Mouse (Mus musculus): ENCODE results near the gene Wdcp.

Gene Wdcp

DNA sequence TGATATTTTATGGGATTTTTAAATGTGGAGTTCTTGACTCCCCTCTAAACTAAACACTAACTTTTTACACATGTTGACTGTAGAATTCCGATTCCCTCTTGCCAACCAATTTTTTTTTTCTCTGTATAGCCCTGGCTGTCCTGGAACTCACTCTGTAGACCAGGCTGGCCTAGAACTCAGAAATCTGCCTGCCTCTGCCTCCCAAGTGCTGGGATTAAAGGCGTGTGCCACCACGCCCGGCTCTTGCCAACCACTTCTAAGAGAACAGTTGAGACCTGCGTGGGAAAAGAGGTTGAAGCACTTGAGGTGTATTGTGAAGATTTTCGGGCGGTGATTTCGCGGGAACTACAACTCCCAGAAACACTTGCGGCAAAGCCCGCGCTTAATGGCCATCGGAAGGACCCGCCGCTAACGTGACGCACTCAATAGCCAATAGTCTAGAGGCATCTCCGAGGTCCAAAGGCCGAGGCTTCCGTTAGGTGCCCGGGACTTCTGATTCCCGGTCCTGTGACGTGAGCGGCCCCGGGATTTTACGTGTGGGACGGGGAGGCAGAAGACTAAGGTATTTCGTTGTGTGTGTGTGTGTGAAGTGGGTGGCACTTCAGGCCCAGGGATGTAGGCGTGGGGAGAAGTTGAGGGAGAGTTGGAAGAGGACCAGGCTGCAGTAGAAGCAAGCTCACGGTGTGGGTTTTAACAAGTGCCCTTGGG lies at the start of gene Wdcp:
Wdcp (plus strand) TSS at position 414 of the 708 bp plus-strand sequence.
- DNase-seq, result peak; percentile 99

DNA sequence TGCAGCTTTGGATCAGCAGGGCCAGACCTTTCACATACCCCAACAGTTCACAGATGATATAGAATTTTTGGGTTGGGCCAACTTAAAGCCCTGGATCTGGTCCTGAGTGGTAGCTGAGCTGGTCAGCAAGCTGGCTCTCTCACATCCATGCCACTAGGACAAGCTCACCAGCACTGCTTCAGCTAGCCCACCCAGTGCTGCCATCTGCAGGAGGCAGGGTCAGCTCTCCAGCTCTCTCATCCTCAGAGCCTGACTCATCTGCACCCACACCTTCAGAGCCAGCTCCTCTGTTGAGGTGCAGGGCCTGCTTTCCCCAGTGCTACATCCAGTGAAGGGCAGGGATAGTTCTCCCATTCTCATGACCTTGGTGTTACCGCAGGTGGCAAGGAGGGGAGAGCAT lies 49.4 kb upstream of the Wdcp start:
- peak; percentile 72 for DNase-seq

DNA sequence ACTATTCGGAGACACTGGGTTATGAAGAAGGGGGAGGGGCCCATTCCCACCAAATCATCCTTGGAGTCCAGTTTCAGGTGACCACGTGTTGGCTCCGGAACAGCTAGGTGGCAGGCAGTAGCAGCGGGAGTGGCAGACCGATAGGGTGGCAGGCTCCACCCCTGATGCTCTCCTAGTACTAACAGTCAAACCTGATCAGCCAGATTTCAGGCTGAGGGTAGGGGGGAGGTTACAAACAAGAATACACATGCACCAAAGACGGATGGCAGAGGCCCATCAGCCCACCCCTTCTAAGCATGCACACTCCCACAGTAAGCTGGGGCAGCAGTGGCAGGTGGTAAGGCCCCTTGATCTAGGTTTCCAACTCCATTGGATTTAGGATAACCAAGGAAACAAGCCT lies 45.6 kb upstream of the Wdcp start:
- DNase-seq, result peak; percentile 83

DNA sequence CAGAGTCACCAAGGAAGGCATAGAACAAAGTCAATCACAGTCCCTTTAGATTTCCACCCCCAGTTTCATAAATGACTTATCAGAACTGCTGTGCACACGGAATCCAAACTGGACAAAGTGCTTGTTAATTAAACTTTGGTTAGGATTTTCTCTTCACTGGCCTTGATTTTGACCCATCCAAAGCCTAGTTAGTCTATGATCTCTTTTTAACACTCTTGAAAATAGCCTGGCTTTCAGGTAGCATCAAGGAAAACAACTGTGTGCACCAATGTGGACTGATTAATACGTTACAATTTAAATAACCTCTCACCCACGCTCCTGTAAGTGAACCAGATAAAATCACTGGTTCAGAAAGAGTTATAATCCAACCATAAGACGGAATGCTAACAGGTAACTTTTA lies 32.1 kb upstream of the Wdcp start:
- no peak for DNase-seq

DNA sequence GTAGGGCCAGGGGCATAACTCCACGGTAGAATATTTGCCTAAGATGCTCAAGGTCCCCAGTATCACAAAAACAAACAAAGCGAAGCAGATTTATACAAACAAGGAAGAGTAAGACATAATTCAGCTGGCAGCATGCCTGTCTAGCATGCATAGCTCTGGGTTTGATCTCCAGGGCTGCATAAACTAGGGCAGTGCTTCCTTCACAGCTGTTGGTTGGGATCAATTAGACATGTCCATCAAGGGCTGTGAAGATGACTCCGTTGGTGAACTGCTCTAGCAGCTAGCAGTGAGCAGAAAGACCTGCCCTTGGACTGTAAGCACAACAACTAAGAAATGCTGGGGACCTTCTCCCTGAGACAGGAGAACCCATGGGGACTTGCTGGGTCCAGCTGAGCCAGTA lies 31.4 kb upstream of the Wdcp start:
- DNase-seq, result no peak

DNA sequence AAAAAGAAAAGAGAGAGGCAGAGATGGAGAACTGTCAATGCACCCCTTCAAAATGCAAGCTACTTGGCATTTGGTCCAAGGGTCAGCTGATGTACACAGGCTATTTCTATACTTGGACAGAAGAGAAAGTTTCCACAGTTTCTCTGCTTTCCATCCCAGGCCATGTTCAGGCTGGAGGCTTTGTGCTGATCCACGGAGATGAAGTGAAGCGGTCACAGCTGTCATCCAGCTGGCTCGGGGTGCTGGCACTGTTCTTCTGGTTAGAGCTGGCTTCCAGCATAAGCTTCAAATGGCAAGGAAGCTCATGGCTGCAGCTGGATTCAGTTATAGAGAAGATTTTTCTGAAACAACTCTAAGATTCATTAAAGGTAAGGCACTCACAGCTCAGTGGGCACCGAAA lies 29.5 kb upstream of the Wdcp start:
- peak; percentile 83 for DNase-seq

DNA sequence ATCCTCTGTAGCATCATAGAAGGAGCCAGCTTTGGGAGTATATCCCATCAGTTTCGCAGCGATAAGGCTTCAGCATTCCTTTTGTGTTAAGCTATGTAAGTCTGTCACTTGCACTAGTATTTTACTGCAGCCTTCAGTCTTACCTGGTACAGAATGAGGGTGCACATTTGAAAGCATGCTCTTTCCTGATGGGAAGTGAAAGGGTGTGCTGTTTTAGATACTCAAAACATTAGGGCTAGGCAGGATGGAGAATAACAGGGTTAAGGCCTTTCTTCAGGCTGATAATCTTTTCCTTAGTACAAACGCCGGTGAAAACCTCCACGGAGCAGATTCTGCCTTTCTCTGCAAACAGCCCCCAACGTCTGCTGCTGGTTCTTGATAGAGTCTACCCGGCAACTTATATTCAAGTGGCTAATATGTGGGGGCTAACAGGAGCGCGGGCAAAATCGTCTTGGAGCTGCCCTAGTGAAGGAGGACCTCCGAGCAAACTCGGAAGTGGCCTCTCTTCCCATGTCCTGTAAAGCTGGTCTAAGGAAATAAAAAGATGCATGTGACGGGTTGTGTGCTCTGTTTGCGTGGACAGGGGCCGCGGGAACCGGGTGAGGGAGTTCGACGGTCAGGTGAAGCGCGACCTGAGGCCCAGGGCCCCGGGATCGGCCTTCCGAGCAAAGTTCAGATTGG lies 26.3 kb upstream of the Wdcp start:
- peak; percentile 82 for DNase-seq

DNA sequence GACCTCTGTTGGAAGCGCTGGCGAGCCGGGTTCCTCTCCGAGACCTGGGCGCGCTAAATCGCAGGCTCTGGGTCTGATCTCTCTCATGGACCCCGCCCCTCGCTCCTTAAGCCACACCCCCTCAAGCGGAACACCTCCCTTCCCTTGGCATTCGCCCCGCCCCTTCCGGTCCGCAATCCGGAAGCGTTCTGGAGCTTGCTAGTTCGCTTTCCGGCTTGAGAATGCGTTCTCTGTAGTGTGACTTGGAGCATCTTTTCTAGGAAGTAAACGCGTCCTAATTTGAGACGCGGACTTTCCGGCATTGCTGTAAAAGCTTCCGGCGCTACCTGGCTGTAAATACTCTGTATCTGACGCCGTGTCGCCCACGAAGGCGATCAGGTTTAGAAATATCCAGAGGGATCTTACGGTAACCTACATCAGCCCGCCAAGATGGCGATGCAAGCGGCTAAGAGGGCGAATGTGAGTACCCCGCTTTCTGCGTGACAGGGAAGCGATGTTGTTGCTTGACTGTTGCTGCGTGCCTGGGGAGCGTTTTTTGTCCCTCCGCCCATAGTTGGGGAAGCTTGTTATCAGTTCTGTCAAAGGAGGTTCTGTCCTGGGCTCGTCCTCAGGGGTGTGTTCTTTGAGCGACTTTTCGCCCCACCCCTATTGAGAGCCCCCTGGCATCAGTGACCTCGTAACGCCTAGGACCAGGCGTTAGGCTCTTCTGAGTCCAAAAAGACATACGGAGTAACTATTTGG lies 25.6 kb upstream of the Wdcp start, which contains the start of gene Sf3b6:
Sf3b6 (plus strand) TSS at position 184 of the 741 bp plus-strand sequence.
- peak; percentile 100 for DNase-seq

DNA sequence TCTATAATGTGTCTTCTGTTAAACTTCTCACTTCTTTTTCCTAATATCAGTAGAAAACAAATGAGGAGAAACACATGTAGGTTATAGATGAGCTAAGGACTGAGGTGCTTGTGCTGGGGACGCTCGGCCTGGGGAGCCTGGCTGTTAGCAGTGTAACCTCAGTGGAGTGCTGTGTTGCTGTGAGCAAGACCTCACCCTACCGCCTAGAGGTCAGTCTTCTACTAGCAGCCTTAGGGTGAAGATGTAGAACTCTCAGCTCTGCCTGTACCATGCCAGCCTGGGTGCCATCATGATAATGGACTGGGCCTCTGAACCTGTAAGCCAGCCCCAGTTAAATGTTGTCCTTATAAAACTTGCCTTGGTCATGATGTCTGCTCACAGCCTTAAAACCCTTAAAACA lies 15.8 kb upstream of the Wdcp start:
- DNase-seq, result no peak

DNA sequence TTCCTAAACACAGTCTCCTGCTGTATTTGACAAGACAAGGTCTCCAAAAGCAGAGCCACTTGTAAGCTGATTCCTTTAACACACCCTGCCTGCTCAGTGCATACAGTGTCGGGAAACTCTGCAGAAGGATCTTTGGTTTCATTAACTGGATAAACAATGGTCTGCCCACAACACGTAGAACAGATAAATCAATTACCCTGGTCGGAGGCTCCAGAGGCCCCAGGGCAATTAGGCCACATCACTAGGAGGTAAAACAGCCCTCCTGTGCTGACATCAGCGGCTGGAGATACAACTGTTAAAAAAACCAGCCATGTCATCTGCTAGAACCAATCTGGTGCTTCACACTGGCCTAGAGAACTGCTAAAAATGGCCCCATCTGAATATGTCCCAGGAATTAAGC lies 6.1 kb upstream of the Wdcp start:
- no peak for DNase-seq

DNA sequence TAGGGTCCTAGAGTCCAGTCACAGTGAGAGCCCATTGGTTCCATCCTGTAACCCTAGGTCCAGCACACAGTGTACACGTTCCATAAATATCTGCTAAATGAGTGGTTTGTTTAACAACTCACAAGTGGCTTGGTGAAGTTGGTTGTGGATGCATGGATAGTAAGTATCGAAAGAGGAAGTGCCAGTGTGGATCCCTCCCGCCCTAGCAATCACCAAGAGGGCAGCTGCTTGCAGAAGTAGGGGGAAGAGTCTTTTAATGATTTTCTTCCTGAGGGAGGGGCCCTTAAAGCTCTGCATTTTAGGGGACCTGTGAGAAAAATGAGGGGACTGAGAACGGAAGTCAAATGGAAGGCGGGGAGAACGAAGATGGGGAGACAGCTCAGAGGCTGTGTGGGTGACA lies 3.1 kb upstream of the Wdcp start:
- peak; percentile 91 for DNase-seq

DNA sequence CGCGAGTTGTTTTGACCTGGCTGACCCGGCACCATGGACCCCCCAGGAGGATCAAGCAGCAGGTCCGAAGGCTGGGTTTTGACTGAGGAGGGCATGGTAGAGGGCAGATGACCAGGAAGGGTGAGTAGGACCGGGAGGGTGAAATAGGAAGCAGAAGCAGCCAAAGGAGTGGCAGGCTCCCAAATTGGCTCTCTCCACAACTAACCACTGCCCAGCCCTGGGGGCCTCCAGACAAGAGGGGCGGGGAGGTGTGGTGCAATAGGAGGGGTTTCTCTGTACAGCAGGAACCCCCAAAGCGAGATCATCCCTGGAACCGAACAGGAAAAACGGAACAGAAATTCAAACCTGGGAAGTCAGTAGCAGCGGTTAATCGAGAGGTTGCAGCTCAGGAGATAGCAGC lies 2.4 kb upstream of the Wdcp start:
- DNase-seq, result peak; percentile 95

DNA sequence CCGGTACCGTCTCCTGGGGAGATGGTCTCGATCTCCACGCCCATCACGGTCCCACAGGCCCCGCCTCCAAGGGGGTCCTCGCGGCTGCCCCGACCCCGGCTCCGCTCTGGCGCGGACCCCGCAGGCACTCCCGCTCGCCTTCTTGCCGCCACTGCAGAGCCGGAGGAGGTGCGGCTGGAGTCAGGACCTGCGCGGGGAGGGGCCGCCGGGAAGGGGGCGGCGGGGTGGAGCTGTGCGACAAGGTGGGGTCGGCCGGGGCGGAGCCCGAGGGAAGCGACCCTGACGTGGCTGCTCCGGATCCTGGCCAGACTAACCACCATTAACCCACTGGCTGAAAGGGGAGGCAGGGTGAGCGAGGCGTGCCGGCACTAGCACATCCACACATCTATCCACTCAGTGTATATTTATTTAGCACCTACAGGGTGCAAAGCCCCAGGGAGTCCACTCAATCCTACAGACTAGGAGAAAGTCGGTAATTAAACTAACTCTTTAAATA lies 1.7 kb upstream of the Wdcp start, which contains the start of gene Fkbp1b:
Fkbp1b (minus strand) TSS at position 200 of the 496 bp plus-strand sequence.
- peak; percentile 96 for DNase-seq

DNA sequence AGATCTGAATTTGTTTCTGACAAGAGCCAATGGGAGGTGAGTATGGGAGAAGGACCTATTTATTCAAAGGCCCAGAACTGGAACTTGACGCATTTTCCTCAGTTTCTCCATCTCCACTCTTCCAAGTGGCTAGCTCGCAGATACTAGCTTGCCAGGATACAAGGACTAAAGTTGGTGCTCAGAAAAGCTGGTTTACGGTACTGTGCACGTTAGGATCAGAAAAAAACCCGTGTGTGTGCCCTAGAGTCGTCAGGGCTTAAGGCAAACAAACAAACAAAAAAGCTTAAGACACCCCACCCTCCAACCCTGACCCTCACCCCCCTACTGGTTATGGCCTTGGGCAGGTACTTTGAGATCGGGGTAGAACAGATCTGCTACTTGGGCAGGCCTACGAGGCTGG lies 647 bp upstream of the Wdcp start:
- DNase-seq, result no peak

DNA sequence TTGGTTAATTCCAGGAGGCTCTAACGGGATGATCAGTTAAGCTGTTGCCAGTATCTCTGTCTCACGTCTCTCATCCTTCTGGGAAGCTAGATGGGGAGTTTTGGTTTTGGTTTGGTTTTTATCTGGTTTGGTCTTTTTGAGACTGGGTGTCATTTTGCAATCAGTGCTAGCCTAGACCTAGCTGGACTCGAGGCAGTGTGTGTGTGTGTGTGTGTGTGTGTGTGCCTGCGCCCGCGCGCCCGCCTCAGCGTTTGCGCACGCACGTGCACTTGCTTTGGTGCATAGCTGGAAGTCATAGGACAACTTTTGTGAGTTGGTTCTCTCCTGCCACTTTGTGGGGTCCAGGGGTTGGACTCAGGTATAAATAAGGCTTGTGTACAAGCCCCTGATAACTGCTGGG lies 638 bp downstream of the Wdcp start:
- DNase-seq, result no peak

DNA sequence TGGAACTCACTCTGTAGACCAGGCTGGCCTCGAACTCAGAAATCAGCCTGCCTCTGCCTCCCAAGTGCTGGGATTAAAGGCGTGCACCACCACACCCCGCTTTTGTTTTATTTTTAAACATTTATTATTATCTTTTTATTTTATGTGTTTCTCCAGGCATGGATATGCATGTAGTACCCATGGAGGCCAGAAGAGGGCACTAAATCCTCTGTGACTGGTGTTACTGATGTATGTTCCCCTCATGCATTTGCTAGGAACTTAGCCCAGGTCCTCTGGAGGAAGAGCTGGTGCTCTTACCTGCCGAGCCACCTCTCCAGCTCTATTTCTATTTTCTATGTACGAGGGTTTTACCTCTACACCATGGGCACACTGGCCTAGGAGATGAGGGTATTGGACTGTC lies 13.1 kb downstream of the Wdcp start:
- DNase-seq, result no peak

DNA sequence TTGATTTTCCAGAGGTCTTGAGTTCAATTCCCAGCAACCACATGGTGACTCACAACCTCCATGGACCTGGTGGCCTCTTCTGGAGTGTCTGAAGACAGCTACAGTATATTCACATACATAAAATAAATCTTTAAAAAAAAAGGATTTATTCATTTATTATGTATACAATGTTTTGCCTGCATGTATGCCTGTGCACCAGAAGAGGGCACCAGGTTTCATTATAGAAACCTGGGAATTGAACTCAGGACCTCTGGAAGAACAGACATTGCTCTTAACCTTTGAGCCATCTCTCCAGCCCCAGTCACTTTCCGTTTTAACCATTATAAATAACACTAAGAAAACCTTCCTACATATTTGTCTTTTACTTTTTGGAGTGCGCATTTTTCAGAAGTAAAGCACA lies 13.7 kb downstream of the Wdcp start:
- no peak for DNase-seq

DNA sequence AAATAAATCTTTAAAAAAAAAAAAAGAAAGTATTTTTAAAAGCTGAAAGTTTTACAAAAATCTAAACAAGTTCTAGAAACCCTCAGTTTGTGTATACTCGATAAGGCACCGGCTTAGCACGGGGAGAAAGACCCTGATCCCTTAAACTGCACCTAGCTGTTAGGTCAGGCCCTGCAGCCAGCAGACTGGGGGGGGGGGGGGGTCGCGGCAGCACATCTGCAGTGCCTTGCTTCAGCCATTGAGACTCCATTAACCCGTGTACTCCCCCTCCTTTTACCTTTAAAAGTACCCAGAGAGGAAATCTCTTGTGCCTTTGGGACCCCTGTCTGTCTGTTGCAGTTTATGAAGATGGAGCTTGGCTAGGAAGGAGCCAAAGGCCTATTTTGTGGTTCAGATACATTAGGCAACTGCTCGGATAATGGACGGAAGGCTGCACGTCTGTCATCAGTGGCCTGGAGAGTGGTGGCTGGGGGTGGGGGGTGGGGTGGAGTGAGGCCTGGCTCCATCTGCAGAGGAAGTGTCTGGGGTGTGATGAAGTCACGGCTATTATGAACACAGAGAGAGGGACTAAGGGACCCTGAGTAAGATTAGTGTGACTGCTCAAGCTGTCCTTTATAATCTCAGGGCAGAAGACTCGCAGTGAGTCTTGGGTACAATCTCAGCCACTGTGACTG lies 16.3 kb downstream of the Wdcp start:
- DNase-seq, result no peak

DNA sequence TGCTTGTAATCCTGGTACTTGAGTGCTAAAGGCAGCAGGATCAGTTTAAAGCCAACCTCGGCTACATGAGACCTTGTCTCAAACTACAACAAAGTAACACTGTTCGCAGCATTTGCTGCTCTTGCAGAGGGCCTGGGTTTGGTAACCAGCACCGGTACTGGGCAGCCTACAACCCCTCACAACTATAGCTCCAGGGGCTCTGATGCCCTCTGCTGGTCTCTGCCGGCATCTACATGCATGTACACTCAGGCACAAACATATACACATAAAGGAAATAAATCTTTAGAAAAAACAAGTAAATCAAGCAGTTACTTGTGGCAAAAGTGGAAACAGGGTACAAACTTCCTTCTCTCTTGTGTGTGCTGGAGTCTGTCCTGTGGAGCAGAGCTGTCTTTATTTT lies 19.6 kb downstream of the Wdcp start:
- no peak for DNase-seq

DNA sequence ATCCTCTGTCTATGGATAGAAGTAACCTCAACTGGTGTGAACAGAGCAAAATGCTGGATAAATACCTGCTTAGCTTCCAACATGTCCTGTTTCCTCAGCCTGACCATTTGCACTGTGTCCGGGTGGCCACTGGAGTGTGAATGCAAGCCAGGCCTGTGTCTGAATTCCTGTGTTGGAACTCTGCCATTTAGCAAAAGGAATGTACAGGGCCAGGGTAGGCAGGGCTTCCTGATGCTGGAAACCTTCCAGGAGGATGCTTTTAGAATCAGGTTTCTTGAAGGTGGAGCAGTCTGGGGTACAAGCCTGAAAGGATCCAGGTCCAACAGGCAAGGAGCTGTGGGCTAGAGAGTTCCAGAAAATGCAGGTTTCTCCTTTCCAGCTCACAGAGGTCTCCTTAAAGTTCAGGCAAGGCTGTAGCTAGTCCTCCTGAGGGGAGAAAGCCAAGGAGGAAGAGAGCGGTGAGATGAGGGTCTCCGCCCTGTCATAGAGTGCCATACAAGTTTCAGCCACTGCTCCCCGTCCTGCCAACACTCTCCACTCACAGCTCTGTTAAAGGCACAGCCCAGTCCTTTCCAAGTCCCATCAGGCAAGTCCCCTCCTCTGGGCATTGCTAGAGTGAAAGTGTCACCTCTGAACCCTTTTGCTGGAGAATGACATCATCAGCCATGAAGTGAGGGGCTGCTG lies 20.7 kb downstream of the Wdcp start:
- peak; percentile 93 for DNase-seq

DNA sequence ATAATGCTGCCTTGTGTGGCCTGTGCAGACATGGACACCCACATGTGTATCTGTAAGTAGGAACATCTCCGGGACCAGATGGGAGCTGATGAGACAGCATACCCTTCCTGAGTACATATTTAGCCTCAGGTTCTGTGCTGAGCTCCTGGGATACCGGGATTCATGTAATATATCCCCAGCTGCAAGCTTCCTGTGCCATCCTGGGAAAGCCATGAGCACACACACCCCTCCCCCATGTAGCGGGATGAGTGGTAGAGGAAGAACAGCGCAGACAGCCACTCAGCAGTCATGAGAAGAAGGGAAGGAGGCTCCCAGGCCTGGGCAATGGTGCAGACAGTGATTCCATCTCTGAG lies 21.2 kb downstream of the Wdcp start:
- DNase-seq, result no peak

DNA sequence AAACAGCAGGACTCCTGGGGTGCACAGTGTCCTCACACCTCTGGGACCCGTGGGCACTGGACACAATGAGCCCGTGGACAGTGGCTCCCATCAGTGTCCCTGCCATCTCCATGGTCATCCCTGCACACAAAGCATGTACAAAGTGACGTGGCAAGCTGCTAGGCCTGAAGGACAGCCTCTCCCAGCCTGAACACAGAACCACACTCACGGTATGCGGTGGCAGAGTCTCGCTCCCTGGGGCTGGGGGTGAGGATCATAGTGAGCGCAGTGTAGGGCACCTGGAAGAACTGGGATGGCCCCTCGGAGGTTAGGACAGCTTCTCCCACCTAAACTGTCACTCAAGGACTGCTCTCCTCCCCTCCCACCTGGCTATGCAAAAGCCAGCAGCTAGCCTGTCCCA lies 25.8 kb downstream of the Wdcp start:
- peak; percentile 79 for DNase-seq

DNA sequence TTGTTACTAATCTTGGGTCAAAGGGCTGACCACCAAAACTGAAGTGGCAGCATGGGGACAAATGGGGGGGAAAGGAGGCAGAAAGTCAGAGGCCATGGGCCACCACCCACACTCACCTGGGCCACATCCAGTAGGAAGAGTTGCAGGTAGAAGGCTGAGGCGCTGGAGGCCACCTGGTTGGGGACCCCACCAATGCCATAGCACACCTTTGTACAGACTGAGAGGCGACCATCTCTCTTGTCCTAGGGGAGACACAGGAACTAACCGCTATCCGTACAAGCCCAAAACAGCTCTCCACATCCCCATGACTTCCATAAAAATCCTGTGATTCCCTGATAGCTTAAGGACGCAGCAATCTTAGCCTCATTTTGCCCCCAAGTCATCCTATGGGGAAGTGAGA lies 28.2 kb downstream of the Wdcp start:
- peak; percentile 72 for DNase-seq
